9 mouse cellular contexts compared by ENCODE assay signal in the genomic region with DNA sequence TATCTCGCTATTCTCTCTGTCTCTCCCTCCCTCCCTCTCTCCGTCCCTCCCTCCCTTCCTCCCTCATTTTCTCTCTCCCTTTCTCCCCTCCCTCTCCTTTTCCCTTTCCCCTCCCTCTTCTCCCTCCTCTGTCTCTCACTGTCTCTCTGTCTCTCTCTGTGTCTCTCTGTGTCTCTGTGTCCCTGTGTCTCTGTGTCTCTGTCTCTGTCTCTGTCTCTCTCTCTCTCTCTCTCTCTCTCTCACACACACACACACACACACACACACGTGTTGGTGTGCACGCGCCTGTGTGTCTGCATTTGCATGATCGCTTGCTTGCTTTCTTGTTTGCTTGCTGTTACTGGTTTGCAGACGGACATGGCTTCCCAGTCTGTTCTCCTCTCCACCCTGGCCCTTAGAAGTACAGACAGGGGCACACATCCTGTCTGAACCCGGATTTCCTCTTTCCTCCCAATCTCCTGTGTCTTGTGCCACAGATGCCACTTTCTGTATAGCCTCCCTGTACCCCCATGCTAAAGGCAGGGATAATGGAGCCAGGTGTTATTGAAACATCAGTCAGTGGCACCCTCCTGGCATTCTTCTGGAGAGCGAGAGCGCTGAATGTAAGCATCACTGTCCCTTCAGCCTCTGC.
DNase-seq lines count a peak whose midpoint lies in the region; ATAC-seq and TF ChIP-seq lines count a peak whose summit lies in the region.
"Had no signal": no experiment of that assay in that cellular context is flagged by ENCODE, and none has a peak within 500 bp of the region (broad histone marks: within the 10 kb centered on the region; RNA-seq: fewer than 3 reads in every experiment).

No protein-coding gene starts in this region.

- H3K9me3 ChIP-seq in lung, embryonic 15.5 days: no peaks in the 10 kb centered on the region
- H3K9me3 ChIP-seq in forebrain, embryonic 16.5 days (ENCODE audit: control insufficient read depth, low read length): no peaks in the 10 kb centered on the region
- no peaks in the 10 kb centered on the region for H3K9me3 ChIP-seq in liver, embryonic 12.5 days (replicated peaks)
- no peaks in the 10 kb centered on the region for H3K9me3 ChIP-seq in stomach, embryonic 15.5 days

- H3K4me3 ChIP-seq in lung, embryonic 15.5 days: peak overlapping the region; percentile 47
- H3K4me3 ChIP-seq in lung, adult 2 months (replicated peaks; ENCODE audit: extremely low read depth, low read depth, low read length): no peak overlapping the region
- peak overlapping the region; percentile 57 for H3K4me3 ChIP-seq in forebrain, embryonic 16.5 days (replicated peaks; ENCODE audit: low read length)
- peak overlapping the region; percentile 49 for H3K4me3 ChIP-seq in liver, embryonic 12.5 days
- H3K4me3 ChIP-seq in stomach, embryonic 15.5 days (replicated peaks): peak overlapping the region; percentile 49

- H3K4me2 ChIP-seq in lung, embryonic 15.5 days: peak overlapping the region; percentile 92
- H3K4me2 ChIP-seq in forebrain, embryonic 16.5 days (ENCODE audit: low read length): peak overlapping the region; percentile 69
- H3K4me2 ChIP-seq in liver, embryonic 12.5 days: peak overlapping the region; percentile 69
- peak overlapping the region; percentile 93 for H3K4me2 ChIP-seq in stomach, embryonic 15.5 days

- H3K36me3 ChIP-seq in lung, embryonic 15.5 days: no peaks in the 10 kb centered on the region
- no peaks in the 10 kb centered on the region for H3K36me3 ChIP-seq in forebrain, embryonic 16.5 days (ENCODE audit: control insufficient read depth, insufficient read depth)
- H3K36me3 ChIP-seq in liver, embryonic 12.5 days: no peaks in the 10 kb centered on the region
- no peaks in the 10 kb centered on the region for H3K36me3 ChIP-seq in stomach, embryonic 15.5 days

- H3K9ac ChIP-seq in lung, embryonic 15.5 days: no peak overlapping the region
- H3K9ac ChIP-seq in forebrain, embryonic 16.5 days (replicated peaks; ENCODE audit: low read depth, low read length): peak overlapping the region; percentile 64
- H3K9ac ChIP-seq in liver, embryonic 12.5 days: no peak overlapping the region
- no peak overlapping the region for H3K9ac ChIP-seq in stomach, embryonic 15.5 days

- DNase-seq in lung, adult 2 months: no peak
- DNase-seq in yolk sac, embryonic 10.5 days (ENCODE audit: low spot score): no peak
- no peak for DNase-seq in left cerebral cortex, postnatal 10 days (ENCODE audit: extremely low spot score in 1 of 2, low spot score in 2 of 2)
- no peak for DNase-seq in ovary, postnatal 10 days (ENCODE audit: low spot score)
- DNase-seq: lung, postnatal 14 days had no signal

- intact Hi-C loops in left cerebral cortex, postnatal 10 days (cut with DNase I): no loop called here

- TF ChIP-seq POLR2A in lung, adult 2 months (IDR thresholded peaks at IDR 0.05; ENCODE audit: borderline replicate concordance, extremely low read depth, low read depth, low read length): no peak

- no peak for TF ChIP-seq CTCF in lung, adult 2 months (IDR thresholded peaks at IDR 0.05; ENCODE audit: insufficient read depth, low read length)

- H3K27me3 ChIP-seq in lung, embryonic 15.5 days: peaks cover 61% of the 10 kb centered on the region
- H3K27me3 ChIP-seq in forebrain, embryonic 16.5 days (replicated peaks; ENCODE audit: control insufficient read depth, insufficient read depth, low read length): no peaks in the 10 kb centered on the region
- H3K27me3 ChIP-seq in liver, embryonic 12.5 days (replicated peaks): peaks cover 60% of the 10 kb centered on the region
- peaks cover 4% of the 10 kb centered on the region; the same call in 1 of the 2 replicates for H3K27me3 ChIP-seq in stomach, embryonic 15.5 days (replicated peaks)

- no peak for ATAC-seq in lung, embryonic 15.5 days (ENCODE audit: borderline replicate concordance, extremely low read depth, low FRiP score, low TSS enrichment)
- no peak for ATAC-seq in forebrain, embryonic 16.5 days
- ATAC-seq in liver, embryonic 12.5 days: no peak
- 0 out of 2 replicates have a peak, but pooled peaks have one; percentile 4 for ATAC-seq in stomach, embryonic 15.5 days (ENCODE audit: insufficient read depth, low FRiP score, low read depth)

- no peak overlapping the region for H3K27ac ChIP-seq in lung, embryonic 15.5 days
- peak overlapping the region; percentile 90 for H3K27ac ChIP-seq in forebrain, embryonic 16.5 days (ENCODE audit: low read length)
- H3K27ac ChIP-seq in liver, embryonic 12.5 days: no peak overlapping the region
- H3K27ac ChIP-seq in stomach, embryonic 15.5 days: no peak overlapping the region

- 18% methylated on average over 10 of the region's 10 CpGs for WGBS in lung, embryonic 15.5 days
- WGBS in lung, adult 2 months: 25% methylated on average over 10 of the region's 10 CpGs
- WGBS in forebrain, embryonic 16.5 days: 3% methylated on average over 10 of the region's 10 CpGs
- 18% methylated on average over 10 of the region's 10 CpGs for WGBS in liver, embryonic 12.5 days (ENCODE audit: insufficient replicate concordance)
- 22% methylated on average over 10 of the region's 10 CpGs for WGBS in stomach, embryonic 15.5 days

- H3K4me1 ChIP-seq in lung, embryonic 15.5 days: peaks cover 15% of the 10 kb centered on the region; the same call in 1 of the 2 replicates
- H3K4me1 ChIP-seq in lung, adult 2 months (ENCODE audit: control insufficient read depth, insufficient read depth, low read length): no peaks in the 10 kb centered on the region
- peaks cover 15% of the 10 kb centered on the region for H3K4me1 ChIP-seq in forebrain, embryonic 16.5 days (replicated peaks; ENCODE audit: control insufficient read depth, insufficient read depth, low read length)
- H3K4me1 ChIP-seq in liver, embryonic 12.5 days: peaks cover 3% of the 10 kb centered on the region; the same call in 1 of the 2 replicates
- no peaks in the 10 kb centered on the region for H3K4me1 ChIP-seq in stomach, embryonic 15.5 days
